12 mouse cellular contexts compared by ENCODE assay signal in genomic region chr1:156760549-156761429, GRCm38 (mm10). TPM values are rescaled to one million over a fixed set of nuclear protein-coding genes. Genes with fewer than 3 reads are reported as not detected.
A peak's percentile ranks its signal among the peaks of the same experiment; 100 is the strongest.
DNase-seq lines count a peak whose midpoint lies in the region; ATAC-seq lines count a peak whose summit lies in the region.
"Had no signal": no experiment of that assay in that cellular context is flagged by ENCODE, and none has a peak within 500 bp of the region (broad histone marks: within the 10 kb centered on the region; RNA-seq: fewer than 3 reads in every experiment).

No protein-coding gene starts in this region.

- peaks cover 5% of the 10 kb centered on the region; the same call in 1 of the 2 replicates for H3K9me3 ChIP-seq in hindbrain, embryonic 12.5 days (replicated peaks)
- peaks cover 4% of the 10 kb centered on the region; the same call in 1 of the 2 replicates for H3K9me3 ChIP-seq in hindbrain, embryonic 13.5 days
- H3K9me3 ChIP-seq in embryonic facial prominence, embryonic 11.5 days (replicated peaks; ENCODE audit: control insufficient read depth, low read length), result no peaks in the 10 kb centered on the region
- H3K9me3 ChIP-seq in limb, embryonic 13.5 days, result no peaks in the 10 kb centered on the region
- H3K9me3 ChIP-seq: lung, embryonic 15.5 days had no signal

- H3K4me1 ChIP-seq in hindbrain, embryonic 12.5 days, result peaks cover 8% of the 10 kb centered on the region
- peaks cover 14% of the 10 kb centered on the region for H3K4me1 ChIP-seq in hindbrain, embryonic 13.5 days (replicated peaks)
- H3K4me1 ChIP-seq in embryonic facial prominence, embryonic 11.5 days (ENCODE audit: control insufficient read depth, insufficient read depth, low read length), result no peaks in the 10 kb centered on the region; the same call in 1 of the 2 replicates
- H3K4me1 ChIP-seq in limb, embryonic 13.5 days, result peaks cover 64% of the 10 kb centered on the region

- ATAC-seq in hindbrain, embryonic 12.5 days (ENCODE audit: low FRiP score), result 0 out of 2 replicates have a peak, but pooled peaks have one; percentile 20
- no peak for ATAC-seq in hindbrain, embryonic 13.5 days (ENCODE audit: low FRiP score)
- ATAC-seq in embryonic facial prominence, embryonic 11.5 days (replicated peaks; ENCODE audit: insufficient number of reproducible peaks, low FRiP score, low TSS enrichment, low read depth), result peak; percentile 63
- ATAC-seq in limb, embryonic 13.5 days (ENCODE audit: low FRiP score, low read depth), result peak; percentile 85
- ATAC-seq in cerebellum, adult (ENCODE audit: insufficient number of reproducible peaks, low FRiP score, low TSS enrichment), result no peak

- 61% methylated on average over 13 of the region's 13 CpGs for WGBS in hindbrain, embryonic 12.5 days
- 62% methylated on average over 13 of the region's 13 CpGs for WGBS in hindbrain, embryonic 13.5 days
- 45% methylated on average over 13 of the region's 13 CpGs for WGBS in embryonic facial prominence, embryonic 11.5 days
- 34% methylated on average over 13 of the region's 13 CpGs for WGBS in limb, embryonic 13.5 days

- DNase-seq in embryo, embryonic 10.5 days (ENCODE audit: low spot score), result peak; percentile 32
- no peak for DNase-seq in embryo, embryonic 9.5 days (ENCODE audit: extremely low spot score)
- DNase-seq in embryonic facial prominence, embryonic 11.5 days (ENCODE audit: low spot score), result peak; percentile 85
- no peak for DNase-seq in adrenal gland, postnatal 10 days
- DNase-seq: adrenal gland, postnatal 36 days; cerebellum, adult 11 months; right cerebral cortex, adult 18-20 months had no signal

- H3K4me2 ChIP-seq in hindbrain, embryonic 12.5 days (replicated peaks), result no peak overlapping the region
- no peak overlapping the region for H3K4me2 ChIP-seq in hindbrain, embryonic 13.5 days
- H3K4me2 ChIP-seq in embryonic facial prominence, embryonic 11.5 days (ENCODE audit: low read depth, low read length), result no peak overlapping the region
- peak overlapping the region; percentile 48 for H3K4me2 ChIP-seq in limb, embryonic 13.5 days (replicated peaks)
- H3K4me2 ChIP-seq: lung, embryonic 15.5 days had no signal

- H3K4me3 ChIP-seq in hindbrain, embryonic 12.5 days, result no peak overlapping the region
- H3K4me3 ChIP-seq in hindbrain, embryonic 13.5 days, result no peak overlapping the region
- H3K4me3 ChIP-seq in embryonic facial prominence, embryonic 11.5 days (ENCODE audit: low read depth, low read length), result no peak overlapping the region
- H3K4me3 ChIP-seq in limb, embryonic 13.5 days, result no peak overlapping the region
- H3K4me3 ChIP-seq: lung, embryonic 15.5 days had no signal

- H3K36me3 ChIP-seq in hindbrain, embryonic 12.5 days, result no peaks in the 10 kb centered on the region
- no peaks in the 10 kb centered on the region for H3K36me3 ChIP-seq in hindbrain, embryonic 13.5 days
- no peaks in the 10 kb centered on the region for H3K36me3 ChIP-seq in embryonic facial prominence, embryonic 11.5 days (replicated peaks; ENCODE audit: control insufficient read depth, insufficient read depth, low read depth, low read length)
- H3K36me3 ChIP-seq in limb, embryonic 13.5 days, result no peaks in the 10 kb centered on the region
- H3K36me3 ChIP-seq: lung, embryonic 15.5 days had no signal

- H3K9ac ChIP-seq in hindbrain, embryonic 12.5 days, result no peak overlapping the region
- H3K9ac ChIP-seq in hindbrain, embryonic 13.5 days, result no peak overlapping the region
- no peak overlapping the region for H3K9ac ChIP-seq in embryonic facial prominence, embryonic 11.5 days (replicated peaks; ENCODE audit: low read length)
- peak overlapping the region; percentile 43; the same call in 1 of the 2 replicates for H3K9ac ChIP-seq in limb, embryonic 13.5 days
- H3K9ac ChIP-seq: lung, embryonic 15.5 days had no signal

- no peaks in the 10 kb centered on the region for H3K27me3 ChIP-seq in hindbrain, embryonic 12.5 days
- 0 out of 2 replicates have a peak, but pooled peaks cover 3% of the 10 kb centered on the region for H3K27me3 ChIP-seq in hindbrain, embryonic 13.5 days
- no peaks in the 10 kb centered on the region for H3K27me3 ChIP-seq in embryonic facial prominence, embryonic 11.5 days (ENCODE audit: control insufficient read depth, insufficient read depth, low read length)
- no peaks in the 10 kb centered on the region for H3K27me3 ChIP-seq in limb, embryonic 13.5 days
- H3K27me3 ChIP-seq: lung, embryonic 15.5 days had no signal

- H3K27ac ChIP-seq in hindbrain, embryonic 12.5 days, result peak overlapping the region; percentile 71
- no peak overlapping the region for H3K27ac ChIP-seq in hindbrain, embryonic 13.5 days
- peak overlapping the region; percentile 77 for H3K27ac ChIP-seq in embryonic facial prominence, embryonic 11.5 days (replicated peaks; ENCODE audit: low read depth, low read length)
- peak overlapping the region; percentile 96 for H3K27ac ChIP-seq in limb, embryonic 13.5 days
- H3K27ac ChIP-seq: lung, embryonic 15.5 days had no signal

RNA-seq across cellular contexts. Expression of gene Fam20b, which starts 41.9 kb away (rescaled TPM):
- polyA plus RNA-seq in hindbrain, embryonic 12.5 days (2016; fragmentation: Nextera tagmentation; extraction: Ambion mirVana), result 29.7 and 32.1 TPM in 2 replicates
- polyA plus RNA-seq in hindbrain, embryonic 13.5 days (2015; fragmentation: Nextera tagmentation; extraction: Ambion mirVana), result 27.0 and 27.9 TPM in 2 replicates
- 20.9 and 24.0 TPM in 2 replicates for polyA plus RNA-seq in embryonic facial prominence, embryonic 11.5 days (2014; fragmentation: Nextera tagmentation; extraction: Ambion mirVana)
- 24.3 and 27.7 TPM in 2 replicates for polyA plus RNA-seq in limb, embryonic 13.5 days (2015; fragmentation: Nextera tagmentation; extraction: Ambion mirVana)
- total RNA-seq in adrenal gland, postnatal 10 days (2021), result 10 to 100 TPM; 37.5 to 42.8 TPM

Comparison
In these comparisons a context has a peak if more than half of its experiments do, and no peak if none do; other contexts are left out.
1. DNase-seq: peak in embryo, embryonic 10.5 days (single experiment) and embryonic facial prominence, embryonic 11.5 days (single experiment); none in embryo, embryonic 9.5 days (single experiment) and adrenal gland, postnatal 10 days (single experiment).
2. ATAC-seq: peak in hindbrain, embryonic 12.5 days (single experiment), embryonic facial prominence, embryonic 11.5 days (single experiment) and limb, embryonic 13.5 days (single experiment); none in hindbrain, embryonic 13.5 days (single experiment) and cerebellum, adult (single experiment).